Mouse (Mus musculus): ENCODE measurements around the gene Vps13a.

DNA sequence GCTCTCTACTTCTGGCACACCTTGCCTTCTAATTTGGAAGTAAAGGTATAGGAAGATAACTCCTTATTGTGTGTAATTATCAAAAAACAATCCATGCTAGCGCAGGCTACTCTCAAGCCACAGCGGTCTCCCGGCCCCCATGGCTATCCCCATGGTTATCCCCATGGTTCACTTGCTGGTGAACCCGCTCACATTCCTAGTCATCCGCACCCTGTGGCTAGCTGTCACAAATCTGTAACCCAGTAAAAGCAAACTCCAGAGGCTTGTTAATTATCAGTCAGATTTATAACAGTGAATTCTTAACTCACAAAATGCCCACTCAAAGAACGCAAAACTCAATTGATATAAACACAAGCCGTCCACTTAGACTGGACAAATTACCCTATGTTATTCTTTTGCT, 25.5 kb downstream of the Vps13a start:
- TF ChIP-seq CTCF (IDR thresholded peaks at IDR 0.05; ENCODE audit: low read depth) (no peak), EP300 (IDR thresholded peaks at IDR 0.05; ENCODE audit: low read depth) (no peak)

All from heart, postnatal 0 days (tissue).